Mouse (Mus musculus): ENCODE results near the gene Cnga1. TPM values are rescaled to one million over a fixed set of nuclear protein-coding genes. Genes with fewer than 3 reads are reported as not detected.

Gene Cnga1
- polyA plus RNA-seq, 2 experiments = 0.03 TPM; not detected in 1

DNA sequence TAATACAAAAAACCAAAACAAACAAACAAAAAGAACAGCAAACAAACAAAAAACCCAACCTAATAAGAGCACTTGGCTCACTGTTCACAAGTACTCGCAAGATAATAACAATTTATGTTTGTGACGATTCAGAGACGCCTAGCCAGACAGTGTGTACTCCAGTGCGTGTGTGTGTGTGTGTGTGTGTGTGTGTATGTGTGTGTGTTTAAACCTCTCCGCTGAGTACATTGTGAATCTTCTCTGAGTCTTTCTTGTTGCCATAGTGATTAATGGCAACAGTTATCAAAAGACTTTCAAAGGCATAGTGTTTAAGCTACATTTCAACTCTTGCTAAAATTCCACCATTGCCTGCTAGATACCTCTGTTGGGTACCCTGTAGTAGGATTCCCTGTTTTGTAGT is 20.1 kb upstream of the Cnga1 start:
- Histone ChIP-seq H3K27ac (replicated peaks; ENCODE audit: low read depth, low read length) (no peak overlapping the region), H3K9ac (ENCODE audit: low read depth, low read length, severe bottlenecking) (no peak overlapping the region), H3K4me2 (replicated peaks; ENCODE audit: low read depth, low read length, severe bottlenecking) (no peak overlapping the region), H3K36me3 (ENCODE audit: control insufficient read depth, insufficient read depth, low read length) (no peaks in the 10 kb centered on the region), H3K9me3 (ENCODE audit: control insufficient read depth, low read length) (no peaks in the 10 kb centered on the region), H3K4me3 (replicated peaks; ENCODE audit: low read length) (no peak overlapping the region), H3K4me1 (ENCODE audit: control insufficient read depth, insufficient read depth, low read length) (no peaks in the 10 kb centered on the region), H3K27me3 (ENCODE audit: control insufficient read depth, insufficient read depth, low read length) (no peaks in the 10 kb centered on the region)
- DNase-seq (ENCODE audit: low spot score) = no peak
- WGBS = 89% methylated on average over 5 of the region's 5 CpGs
- no peak for TF ChIP-seq POLR2A (IDR thresholded peaks at IDR 0.05; ENCODE audit: borderline replicate concordance, extremely low read depth, insufficient read depth, insufficient read length)
- no peak for ATAC-seq (ENCODE audit: low FRiP score, low read depth)

DNA sequence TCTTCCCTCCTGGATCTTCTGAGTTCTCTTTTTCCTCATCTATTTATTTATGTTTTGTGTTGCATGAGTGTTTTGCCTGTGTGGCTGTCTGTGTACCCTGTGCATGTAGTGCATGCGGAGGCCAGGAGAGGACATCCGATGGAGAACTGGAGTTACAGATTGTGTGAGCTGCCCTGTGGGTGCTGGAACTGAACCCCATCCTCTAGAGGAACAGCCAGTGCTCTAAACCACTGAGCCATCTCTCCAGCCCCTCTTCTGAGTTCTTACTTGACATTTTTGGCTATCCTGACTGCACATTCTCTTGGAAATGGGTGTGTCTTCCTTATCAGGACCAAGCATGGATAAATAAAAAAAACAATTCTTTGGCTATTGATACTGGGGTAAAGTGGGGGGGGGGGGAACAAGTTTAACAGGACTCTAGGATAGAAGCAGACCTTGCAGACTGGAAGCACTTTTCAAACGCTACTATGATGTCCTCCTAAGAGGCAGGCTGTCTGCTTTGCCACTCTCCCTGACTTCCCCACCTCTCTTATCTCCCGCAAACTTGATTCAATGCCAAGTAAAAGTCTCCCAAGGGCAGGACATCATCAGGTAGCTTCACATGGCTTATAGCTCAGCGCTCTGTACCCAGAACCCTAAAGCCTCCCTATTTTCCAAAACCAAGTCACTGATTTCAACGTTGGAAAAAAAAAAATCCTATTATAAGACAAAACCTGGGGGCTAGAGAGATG is 17.1 kb upstream of the Cnga1 start:
- WGBS = 82% methylated on average over 6 of the region's 6 CpGs
- no peaks in the 10 kb centered on the region for H3K9me3 ChIP-seq (ENCODE audit: control insufficient read depth, low read length)
- H3K9ac ChIP-seq (ENCODE audit: low read depth, low read length, severe bottlenecking) = no peak overlapping the region
- no peak overlapping the region for H3K4me3 ChIP-seq (replicated peaks; ENCODE audit: low read length)
- H3K27me3 ChIP-seq (ENCODE audit: control insufficient read depth, insufficient read depth, low read length) = no peaks in the 10 kb centered on the region
- TF ChIP-seq POLR2A (IDR thresholded peaks at IDR 0.05; ENCODE audit: borderline replicate concordance, extremely low read depth, insufficient read depth, insufficient read length) = no peak
- no peaks in the 10 kb centered on the region for H3K36me3 ChIP-seq (ENCODE audit: control insufficient read depth, insufficient read depth, low read length)
- ATAC-seq (ENCODE audit: low FRiP score, low read depth) (no peak), DNase-seq (ENCODE audit: low spot score) (no peak)
- H3K27ac ChIP-seq (replicated peaks; ENCODE audit: low read depth, low read length) = no peak overlapping the region
- peaks cover 6% of the 10 kb centered on the region for H3K4me1 ChIP-seq (ENCODE audit: control insufficient read depth, insufficient read depth, low read length)
- no peak overlapping the region for H3K4me2 ChIP-seq (replicated peaks; ENCODE audit: low read depth, low read length, severe bottlenecking)

- H3K36me3 ChIP-seq (ENCODE audit: control insufficient read depth, insufficient read depth, low read length) = no peaks in the 10 kb centered on the region
- no peak overlapping the region for H3K4me2 ChIP-seq (replicated peaks; ENCODE audit: low read depth, low read length, severe bottlenecking)
- H3K4me1 ChIP-seq (ENCODE audit: control insufficient read depth, insufficient read depth, low read length) = peaks cover 8% of the 10 kb centered on the region
- no peak overlapping the region for H3K9ac ChIP-seq (ENCODE audit: low read depth, low read length, severe bottlenecking)
- no peak for TF ChIP-seq POLR2A (IDR thresholded peaks at IDR 0.05; ENCODE audit: borderline replicate concordance, extremely low read depth, insufficient read depth, insufficient read length)
- DNase-seq (ENCODE audit: low spot score) (no peak), ATAC-seq (ENCODE audit: low FRiP score, low read depth) (no peak)
- H3K9me3 ChIP-seq (ENCODE audit: control insufficient read depth, low read length) = no peaks in the 10 kb centered on the region
- no peak overlapping the region for H3K27ac ChIP-seq (replicated peaks; ENCODE audit: low read depth, low read length)
- H3K4me3 ChIP-seq (replicated peaks; ENCODE audit: low read length) = no peak overlapping the region
- WGBS = 89% methylated on average over 13 of the region's 13 CpGs
- no peaks in the 10 kb centered on the region for H3K27me3 ChIP-seq (ENCODE audit: control insufficient read depth, insufficient read depth, low read length)
Observed at GRCm38 (mm10) chr5:72658375-72658774, 14.3 kb upstream of the Cnga1 start.

DNA sequence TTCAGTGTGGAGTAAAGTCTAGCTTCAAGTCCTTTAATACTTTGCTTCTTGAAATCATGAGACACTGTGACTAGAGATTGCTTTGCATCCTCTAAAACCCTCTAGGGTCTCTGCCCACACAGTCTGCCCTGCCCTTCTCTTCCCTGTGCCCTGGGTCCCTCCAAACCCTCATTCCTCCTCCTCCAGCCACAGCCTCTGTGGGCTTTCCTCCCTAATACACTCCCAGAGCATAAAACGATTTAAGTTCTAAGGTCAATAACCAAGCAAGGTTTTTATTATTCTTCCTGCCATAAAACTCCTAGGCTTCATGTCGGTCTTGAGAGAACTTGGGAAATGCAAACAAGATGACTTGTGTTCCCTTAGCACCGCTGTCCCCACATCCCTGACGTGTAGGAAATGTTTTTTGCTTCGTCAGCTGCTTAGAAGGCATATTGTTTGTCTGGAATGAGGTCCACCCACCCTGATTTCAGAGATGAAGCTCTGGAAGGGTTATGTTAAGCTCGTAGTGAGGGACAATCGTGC is 12.3 kb upstream of the Cnga1 start:
- no peaks in the 10 kb centered on the region for H3K36me3 ChIP-seq (ENCODE audit: control insufficient read depth, insufficient read depth, low read length)
- no peaks in the 10 kb centered on the region for H3K27me3 ChIP-seq (ENCODE audit: control insufficient read depth, insufficient read depth, low read length)
- no peak overlapping the region for H3K4me2 ChIP-seq (replicated peaks; ENCODE audit: low read depth, low read length, severe bottlenecking)
- H3K9ac ChIP-seq (ENCODE audit: low read depth, low read length, severe bottlenecking) = no peak overlapping the region
- peaks cover 8% of the 10 kb centered on the region for H3K4me1 ChIP-seq (ENCODE audit: control insufficient read depth, insufficient read depth, low read length)
- DNase-seq (ENCODE audit: low spot score) (no peak), ATAC-seq (ENCODE audit: low FRiP score, low read depth) (no peak)
- H3K4me3 ChIP-seq (replicated peaks; ENCODE audit: low read length) = no peak overlapping the region
- no peak for TF ChIP-seq POLR2A (IDR thresholded peaks at IDR 0.05; ENCODE audit: borderline replicate concordance, extremely low read depth, insufficient read depth, insufficient read length)
- no peak overlapping the region for H3K27ac ChIP-seq (replicated peaks; ENCODE audit: low read depth, low read length)
- WGBS = 16% methylated on average over 7 of the region's 7 CpGs
- H3K9me3 ChIP-seq (ENCODE audit: control insufficient read depth, low read length) = no peaks in the 10 kb centered on the region

- no peaks in the 10 kb centered on the region for H3K9me3 ChIP-seq (ENCODE audit: control insufficient read depth, low read length)
- no peak overlapping the region for H3K4me3 ChIP-seq (replicated peaks; ENCODE audit: low read length)
- no peak overlapping the region for H3K27ac ChIP-seq (replicated peaks; ENCODE audit: low read depth, low read length)
- DNase-seq (ENCODE audit: low spot score) (no peak), ATAC-seq (ENCODE audit: low FRiP score, low read depth) (no peak)
- no peaks in the 10 kb centered on the region for H3K36me3 ChIP-seq (ENCODE audit: control insufficient read depth, insufficient read depth, low read length)
- H3K27me3 ChIP-seq (ENCODE audit: control insufficient read depth, insufficient read depth, low read length) = no peaks in the 10 kb centered on the region
- WGBS = 61% methylated on average over 10 of the region's 10 CpGs
- no peak for TF ChIP-seq POLR2A (IDR thresholded peaks at IDR 0.05; ENCODE audit: borderline replicate concordance, extremely low read depth, insufficient read depth, insufficient read length)
- H3K9ac ChIP-seq (ENCODE audit: low read depth, low read length, severe bottlenecking) = no peak overlapping the region
- peaks cover 8% of the 10 kb centered on the region for H3K4me1 ChIP-seq (ENCODE audit: control insufficient read depth, insufficient read depth, low read length)
- no peak overlapping the region for H3K4me2 ChIP-seq (replicated peaks; ENCODE audit: low read depth, low read length, severe bottlenecking)
Observed at GRCm38 (mm10) chr5:72653068-72653674, 9.1 kb upstream of the Cnga1 start.

Data from limb, embryonic 14.5 days (tissue).